Mouse (Mus musculus) gonadal fat pad, adult 2 months (tissue): ENCODE measurements around the gene Fryl. TPM values are rescaled to one million over a fixed set of nuclear protein-coding genes. Genes with fewer than 3 reads are reported as not detected.
"Not testable (repeated sequence)": the region's sequence is repeated elsewhere in the genome, so short reads cannot be mapped to it uniquely, and the experiment has no call there.

Experiments used
- DNase-seq: peaks from one replicate; pipeline ENCODE4 v3.0.0-alpha.2; 2012; ENCODE audit warnings: low read depth
- polyA plus RNA-seq: library from polyadenylated mRNA; depleted of rRNA; stranded (reverse); fragments of >200 nt; gene quantifications from 2 replicates; pipeline ENCODE4 v1.2.3, GENCODE M21; 2012

Gene Fryl
- polyA plus RNA-seq, 1 experiment = 48.7 TPM

GRCm38 (mm10) chr5:73103657-73104056 lies 152.8 kb downstream of the Fryl start:
- no peak for DNase-seq

GRCm38 (mm10) chr5:73102342-73102989 lies 154.0 kb downstream of the Fryl start:
- no peak for DNase-seq

- DNase-seq = no peak
Observed at GRCm38 (mm10) chr5:73092236-73092635, 164.2 kb downstream of the Fryl start.

- no peak for DNase-seq
Observed at GRCm38 (mm10) chr5:73089158-73089557, 167.3 kb downstream of the Fryl start.

- DNase-seq = no peak
Observed at GRCm38 (mm10) chr5:73081496-73081895, 174.9 kb downstream of the Fryl start.

- no peak for DNase-seq
Observed at GRCm38 (mm10) chr5:73079801-73080200, 176.6 kb downstream of the Fryl start.

GRCm38 (mm10) chr5:73071319-73071718 lies 185.1 kb downstream of the Fryl start:
- DNase-seq = no peak

GRCm38 (mm10) chr5:73066946-73067345 lies 189.5 kb downstream of the Fryl start:
- no peak for DNase-seq

GRCm38 (mm10) chr5:73063768-73064669 lies 192.4 kb downstream of the Fryl start:
- no peak for DNase-seq

- no peak for DNase-seq
Observed at GRCm38 (mm10) chr5:73061506-73062155, 194.8 kb downstream of the Fryl start.

- DNase-seq = no peak
Observed at GRCm38 (mm10) chr5:73056937-73057336, 199.5 kb downstream of the Fryl start.

- DNase-seq = no peak
Observed at GRCm38 (mm10) chr5:73056457-73056856, 200.0 kb downstream of the Fryl start.

- DNase-seq = no peak
Observed at GRCm38 (mm10) chr5:73053933-73054332, 202.5 kb downstream of the Fryl start.

- no peak for DNase-seq
Observed at GRCm38 (mm10) chr5:73047651-73048245, 208.7 kb downstream of the Fryl start.

- DNase-seq = no peak
Observed at GRCm38 (mm10) chr5:73044055-73044454, 212.4 kb downstream of the Fryl start.

GRCm38 (mm10) chr5:73032481-73032880 lies 223.9 kb downstream of the Fryl start:
- no peak for DNase-seq

- no peak for DNase-seq
Observed at GRCm38 (mm10) chr5:73028646-73029045, 227.8 kb downstream of the Fryl start.

- no peak for DNase-seq
Observed at GRCm38 (mm10) chr5:73023801-73024200, 232.6 kb downstream of the Fryl start.

GRCm38 (mm10) chr5:73014745-73015144 lies 241.7 kb downstream of the Fryl start:
- no peak for DNase-seq

- DNase-seq = not testable (repeated sequence)
Observed at GRCm38 (mm10) chr5:73013611-73014287, 242.7 kb downstream of the Fryl start.

- DNase-seq = not testable (repeated sequence)
Observed at GRCm38 (mm10) chr5:73012884-73013610, 243.4 kb downstream of the Fryl start.
